Mouse (Mus musculus) Patski (cell line): Measurements from ENCODE around the gene Tssc4. TPM values are rescaled to one million over a fixed set of nuclear protein-coding genes. Genes with fewer than 3 reads are reported as not detected.

Experiments
- ATAC-seq: fragments of 100-300 bp; one replicate; pipeline ENCODE4 v1.8.0; 2021
- CTCF ChIA-PET: fragments of 350-600 bp; sonication (Branson Sonifier 250); formaldehyde crosslinking; loops from one replicate; lab custom pipeline; 2022; ENCODE audit warnings: inconsistent platforms; lab: Charles Lee
- POLR2A ChIA-PET: fragments of 350-600 bp; sonication (Branson Sonifier 250); formaldehyde crosslinking; loops from one replicate; lab custom pipeline; 2022; ENCODE audit warnings: antibody characterized with exemption, inconsistent platforms; lab: Charles Lee
- DNase-seq: peaks from one replicate; pipeline ENCODE4 v3.0.0-alpha.2; 2011; ENCODE audit warnings: low read depth, low spot score
- H3K27me3 ChIP-seq: fragments of 371-371 bp; one replicate; pipeline ENCODE4 v1.5.1; 2021
- CTCF ChIP-seq: fragments of 100-300 bp; IDR thresholded peaks from one replicate; pipeline ENCODE4 v1.5.1; 2021
- in situ Hi-C: fragments of 300-500 bp; cut with MboI; formaldehyde crosslinking; loops from 3 replicates; pipeline ENCODE4 v1.11.1; 2018; ENCODE audit warnings: low pct_unique_long_range_greater_than_20kb, mixed read lengths
- polyA plus RNA-seq: library from polyadenylated mRNA; unstranded; gene quantifications from one replicate; pipeline ENCODE4 v1.2.3, GENCODE M21; 2021

The Tssc4 gene
- polyA plus RNA-seq, 1 experiment from 2014 or later = 42.0 TPM

- ATAC-seq (no peak), DNase-seq (no peak)
- in situ Hi-C loops = no loop called here
- H3K27me3 ChIP-seq = no peaks in the 10 kb centered on the region
- ChIA-PET POLR2A (no interaction called here), CTCF (no interaction called here)
- TF ChIP-seq CTCF = no peak
Observed at GRCm38 (mm10) chr7:143044049-143044825, 24.8 kb upstream of the Tssc4 start.

GRCm38 (mm10) chr7:143044826-143045206 lies 24.2 kb upstream of the Tssc4 start:
- POLR2A ChIA-PET = no interaction called here
- no peak for DNase-seq
- in situ Hi-C loops = no loop called here
- CTCF ChIA-PET = no interaction called here
- TF ChIP-seq CTCF = peak; percentile 50
- H3K27me3 ChIP-seq = no peaks in the 10 kb centered on the region
- no peak for ATAC-seq

DNA sequence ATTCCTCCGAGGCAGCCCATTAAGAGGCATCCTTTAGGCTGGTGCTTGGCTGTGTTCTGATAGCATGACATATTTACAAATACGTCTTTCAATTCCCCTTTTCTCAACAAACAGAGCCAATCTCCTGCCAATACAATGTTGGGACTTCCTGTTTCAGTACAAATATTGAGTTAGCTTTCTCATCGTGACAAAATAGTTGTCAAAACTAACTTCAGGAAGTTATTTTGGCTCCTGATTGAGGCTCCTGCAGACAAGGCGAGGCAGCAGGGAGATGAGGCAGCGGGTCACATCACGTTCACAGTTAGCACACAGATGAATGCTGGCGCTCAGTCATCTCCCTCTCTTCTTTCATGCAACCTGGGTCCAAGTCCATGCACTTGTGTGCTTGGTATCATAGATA lies 22.7 kb upstream of the Tssc4 start:
- TF ChIP-seq CTCF = no peak
- DNase-seq (no peak), ATAC-seq (no peak)
- CTCF ChIA-PET = no interaction called here
- in situ Hi-C loops = no loop called here
- H3K27me3 ChIP-seq = no peaks in the 10 kb centered on the region
- POLR2A ChIA-PET = no interaction called here

DNA sequence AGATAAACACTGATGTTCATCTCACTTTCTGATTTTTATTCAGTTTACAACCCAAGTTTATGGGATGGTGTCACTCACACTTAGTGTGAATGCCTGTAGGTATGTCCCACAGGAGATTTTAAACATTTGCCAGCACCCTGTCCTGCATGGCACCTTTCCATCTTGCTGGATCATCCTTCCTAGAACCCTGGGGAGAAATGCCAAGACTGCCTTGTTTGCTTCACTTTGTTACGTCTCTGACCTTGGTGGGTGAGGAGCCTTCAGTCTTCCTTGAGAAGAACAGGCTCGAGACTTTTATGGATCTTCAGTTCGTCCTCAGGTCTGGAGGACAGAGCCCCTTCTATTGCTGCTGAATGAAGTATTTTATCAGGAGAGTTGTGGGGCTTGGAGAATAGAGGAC lies 19.7 kb upstream of the Tssc4 start:
- no peaks in the 10 kb centered on the region for H3K27me3 ChIP-seq
- ChIA-PET POLR2A (no interaction called here), CTCF (no interaction called here)
- in situ Hi-C loops = no loop called here
- no peak for DNase-seq
- TF ChIP-seq CTCF = no peak
- no peak for ATAC-seq

DNA sequence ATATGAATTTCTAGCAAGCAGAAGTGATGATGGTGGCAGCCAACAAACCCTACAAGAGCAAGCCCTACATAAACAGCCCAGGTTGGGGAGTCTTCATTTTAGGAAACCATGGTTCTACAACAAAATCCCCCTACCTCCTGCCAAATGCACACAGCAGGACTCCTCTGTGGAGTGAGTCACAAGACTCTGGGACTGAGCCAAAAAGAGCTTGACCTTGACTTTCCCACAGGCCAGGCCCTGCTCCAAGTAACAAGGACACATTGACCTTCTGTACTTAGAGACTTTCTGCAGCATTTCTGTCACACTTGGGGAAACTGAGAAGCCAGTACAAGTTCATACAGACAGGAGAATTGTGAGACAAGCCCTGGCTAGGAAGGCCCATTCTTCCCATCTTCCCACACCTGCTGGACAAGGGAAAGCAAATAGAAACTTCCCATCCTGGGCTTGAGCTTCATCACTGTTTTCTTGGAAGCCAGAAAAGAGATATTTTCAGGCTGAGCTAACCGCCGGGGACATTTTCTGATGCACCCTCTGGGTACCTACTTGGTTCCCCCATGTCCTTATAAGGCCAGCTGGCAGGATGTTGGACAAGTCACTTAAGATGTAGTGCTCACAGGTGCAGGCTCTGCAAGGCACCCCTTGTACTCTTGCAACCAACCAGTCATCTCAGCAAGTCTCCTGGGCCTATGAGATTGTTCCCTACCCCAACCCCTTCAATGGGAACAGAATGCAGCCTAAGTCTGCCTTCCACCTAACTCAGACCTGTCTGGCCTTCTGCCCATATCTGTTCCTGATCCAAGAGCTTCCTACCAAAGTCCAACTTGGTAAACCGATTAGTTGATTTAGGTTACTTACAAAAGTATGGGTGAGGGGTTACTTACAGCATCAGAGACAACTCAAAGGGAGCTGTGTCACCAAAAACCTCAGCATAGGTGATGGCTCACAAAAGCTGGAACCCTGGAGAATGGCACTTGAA lies 18.9 kb upstream of the Tssc4 start:
- in situ Hi-C loops = loop anchor here (5.0 kb wide), 1 partner anchor 33 kb away; no protein-coding TSS in a partner anchor
- no peak for DNase-seq
- CTCF ChIA-PET = interaction anchor here (1.0 to 1.4 kb wide), 2 partner anchors 36 to 42 kb away, joined by 3 to 4 read pairs; no protein-coding TSS in a partner anchor

GRCm38 (mm10) chr7:143051316-143051715 lies 17.7 kb upstream of the Tssc4 start:
- ATAC-seq = no peak
- H3K27me3 ChIP-seq = no peaks in the 10 kb centered on the region
- TF ChIP-seq CTCF = no peak
- CTCF ChIA-PET = interaction anchor here (1.0 kb wide), 1 partner anchor 9 kb away, joined by 3 read pairs; no protein-coding TSS in a partner anchor
- in situ Hi-C loops = loop anchor here (5.0 kb wide), 1 partner anchor 34 kb away; no protein-coding TSS in a partner anchor
- no peak for DNase-seq
- POLR2A ChIA-PET = interaction anchor here (0.6 to 2.6 kb wide), 3 partner anchors 9 to 35 kb away, joined by 3 to 17 read pairs (median 3); no protein-coding TSS in a partner anchor

More for the DNA sequence above, 18.9 kb upstream of the Tssc4 start:
- no peak for TF ChIP-seq CTCF
- POLR2A ChIA-PET = no interaction called here
- H3K27me3 ChIP-seq = no peaks in the 10 kb centered on the region
- no peak for ATAC-seq

GRCm38 (mm10) chr7:143052626-143053007 lies 16.4 kb upstream of the Tssc4 start, which contains the start of gene Cd81:
Cd81 (plus strand) TSS chr7:143052739.
- DNase-seq (no peak), ATAC-seq (peak; percentile 67)
- CTCF ChIA-PET = interaction anchor here (1.0 to 1.9 kb wide), 8 partner anchors 8 to 45 kb away, joined by 3 to 9 read pairs (median 4); no protein-coding TSS in a partner anchor
- TF ChIP-seq CTCF = no peak
- no peaks in the 10 kb centered on the region for H3K27me3 ChIP-seq
- in situ Hi-C loops = loop anchor here (5.0 kb wide), 1 partner anchor 35 kb away; no protein-coding TSS in a partner anchor
- POLR2A ChIA-PET = interaction anchor here (1.1 to 3.8 kb wide), 9 partner anchors 8 to 44 kb away, joined by 3 to 30 read pairs (median 6); no protein-coding TSS in a partner anchor

DNA sequence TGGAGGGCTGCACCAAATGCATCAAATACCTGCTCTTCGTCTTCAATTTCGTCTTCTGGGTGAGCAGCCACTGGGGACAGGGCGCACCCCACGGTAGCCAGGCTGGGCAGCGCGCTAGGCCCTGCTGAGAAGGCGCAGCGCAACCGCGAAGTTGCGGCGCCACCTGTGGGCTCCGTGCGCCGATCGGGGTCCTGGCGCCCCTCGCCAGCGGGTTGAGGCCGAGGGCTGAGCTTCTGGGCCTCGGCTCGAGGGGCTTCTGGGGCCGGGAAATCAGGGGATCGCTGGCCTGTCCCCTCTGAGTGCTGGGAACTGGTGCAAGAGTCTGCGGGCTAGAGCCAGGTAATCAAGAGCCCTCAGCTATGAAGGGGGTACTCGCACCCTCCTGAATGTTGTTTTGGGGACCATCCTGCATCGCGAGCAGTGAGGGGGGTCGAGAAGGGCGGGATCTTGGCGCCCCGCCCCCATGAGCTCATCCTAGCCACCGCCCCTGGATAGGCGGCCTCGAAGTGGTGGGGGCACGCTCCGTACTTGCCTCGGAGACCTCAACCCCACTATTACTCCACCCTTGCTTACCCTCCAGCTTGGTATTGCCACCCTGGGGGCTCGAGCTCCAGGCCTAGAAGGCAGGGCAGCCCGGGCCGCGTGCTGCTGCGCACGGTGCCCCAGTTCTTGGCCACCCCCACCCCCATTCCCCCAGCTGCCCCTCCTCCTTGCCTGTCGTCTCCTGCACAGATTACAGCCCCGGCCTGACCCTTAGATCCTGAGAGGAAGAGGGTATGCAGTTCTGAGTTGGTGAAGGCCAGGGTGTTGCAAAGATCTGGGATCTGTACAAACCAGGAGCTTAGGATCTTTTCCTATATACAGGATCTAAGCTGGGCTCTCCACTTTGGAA lies 15.8 kb upstream of the Tssc4 start:
- no peak for DNase-seq
- in situ Hi-C loops = loop anchor here (5.0 kb wide), 1 partner anchor 36 kb away; no protein-coding TSS in a partner anchor
- no peak for TF ChIP-seq CTCF
- peak; percentile 47 for ATAC-seq
- ChIA-PET CTCF (interaction anchor here (1.2 to 1.9 kb wide), 7 partner anchors 10 to 45 kb away, joined by 3 to 9 read pairs (median 4); no protein-coding TSS in a partner anchor), POLR2A (interaction anchor here (1.1 to 3.8 kb wide), 8 partner anchors 10 to 45 kb away, joined by 3 to 30 read pairs (median 6); no protein-coding TSS in a partner anchor)
- H3K27me3 ChIP-seq = no peaks in the 10 kb centered on the region
